Mouse (Mus musculus) heart, postnatal 0 days (tissue): ENCODE measurements around the gene Fgfr2. TPM values are rescaled to one million over a fixed set of nuclear protein-coding genes. Genes with fewer than 3 reads are reported as not detected.

Experiments
- ATAC-seq: fragments of 200-750 bp; cut with Nextera tagmentation; 2 replicates; pipeline ENCODE4 v1.8.0; 2017; ENCODE audit warnings: low read depth, moderate number of reproducible peaks, moderate library complexity; ENCODE audit not compliant: insufficient read depth
- DNase-seq: peaks from one replicate; pipeline ENCODE4 v3.0.0-alpha.2; 2016; ENCODE audit warnings: low spot score
- H3K27ac ChIP-seq: fragments of 300-500 bp; sonication (generic); 2 replicates; pipeline ENCODE4 v1.5.1; 2014; ENCODE audit warnings: low read depth, mild to moderate bottlenecking
- H3K27me3 ChIP-seq: fragments of 300-500 bp; sonication (generic); 2 replicates; pipeline ENCODE4 v1.6.1; 2014; ENCODE audit warnings: low read length, mixed read lengths; ENCODE audit not compliant: control insufficient read depth, insufficient read depth
- H3K36me3 ChIP-seq: fragments of 300-500 bp; sonication (generic); replicated peaks from 2 replicates; pipeline ENCODE4 v1.6.1; 2014; ENCODE audit warnings: low read length, mixed read lengths; ENCODE audit not compliant: control insufficient read depth, insufficient read depth
- H3K4me1 ChIP-seq: fragments of 300-500 bp; sonication (generic); 2 replicates; pipeline ENCODE4 v1.6.1; 2014; ENCODE audit warnings: antibody characterized with exemption; ENCODE audit not compliant: control insufficient read depth, insufficient read depth
- H3K4me2 ChIP-seq: fragments of 300-500 bp; sonication (generic); 2 replicates; pipeline ENCODE4 v1.6.1; 2014; ENCODE audit warnings: low read depth, mild to moderate bottlenecking, low read length, moderate library complexity
- H3K4me3 ChIP-seq: fragments of 300-500 bp; sonication (generic); 2 replicates; pipeline ENCODE4 v1.5.1; 2014; ENCODE audit warnings: low read depth, low read length
- H3K9ac ChIP-seq: fragments of 300-500 bp; sonication (generic); replicated peaks from 2 replicates; pipeline ENCODE4 v1.6.1; 2014; ENCODE audit warnings: low read depth, low read length, mixed read lengths
- H3K9me3 ChIP-seq: fragments of 300-500 bp; sonication (generic); replicated peaks from 2 replicates; pipeline ENCODE4 v1.6.1; 2016; ENCODE audit warnings: low read length; ENCODE audit not compliant: control insufficient read depth
- CTCF ChIP-seq: IDR thresholded peaks from 2 replicates; pipeline ENCODE4 v1.5.1; 2016; ENCODE audit warnings: antibody characterized with exemption, control low read depth, low read depth
- EP300 ChIP-seq: IDR thresholded peaks from 2 replicates; pipeline ENCODE4 v1.6.1; 2016; ENCODE audit warnings: antibody characterized with exemption, low read depth
- WGBS: fragments of 180-500 bp; shearing (Covaris S2); extraction: QIAGEN DNeasy Blood & Tissue Kit; methylation state at CpG from one replicate; pipeline ENCODE4 v1.1.7; 2014; 5-methylcytosine and 5-hydroxymethylcytosine counted together
- polyA plus RNA-seq: library from polyadenylated mRNA; unstranded; fragments of >200 nt; fragmentation: Nextera tagmentation; extraction: Ambion mirVana; gene quantifications from 2 replicates; pipeline ENCODE4 v1.2.1, GENCODE M21; 2015
- total RNA-seq: library from RNA; depleted of rRNA; stranded (reverse); fragments of >200 nt; gene quantifications from 2 replicates; pipeline ENCODE4 v1.2.3, GENCODE M21; 2014; ENCODE audit warnings: low replicate concordance

Fgfr2 gene
- total and polyA plus RNA-seq, 2 experiments from 2014 or later: 3.8 to 11.5 TPM

DNA sequence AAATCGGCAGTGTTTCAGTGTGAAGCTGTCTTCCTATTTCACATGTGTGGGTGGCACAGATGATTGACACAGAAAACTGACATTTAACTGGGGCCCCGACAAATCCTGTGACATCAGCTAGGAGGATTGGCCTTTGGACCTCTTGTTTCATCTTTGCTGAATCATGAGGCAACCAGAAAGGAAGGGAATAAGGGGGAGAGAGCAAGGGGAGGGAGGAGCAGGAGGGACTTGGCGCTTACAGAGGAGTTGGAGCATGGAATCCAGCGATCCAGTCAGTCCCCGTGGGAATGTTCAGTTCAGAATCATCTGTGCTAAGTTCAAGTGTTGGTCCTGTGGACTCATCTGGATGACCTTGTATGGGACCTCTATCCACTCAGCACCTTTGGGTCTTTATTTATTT, 39.9 kb upstream of the Fgfr2 start:
- no peak overlapping the region for H3K27ac ChIP-seq
- TF ChIP-seq CTCF (no peak), EP300 (no peak)
- DNase-seq: no peak
- no peaks in the 10 kb centered on the region for H3K36me3 ChIP-seq
- no peak overlapping the region for H3K4me2 ChIP-seq
- no peak overlapping the region for H3K4me3 ChIP-seq
- H3K27me3 ChIP-seq: no peaks in the 10 kb centered on the region
- no peak overlapping the region for H3K9ac ChIP-seq
- WGBS: 53% methylated on average over 5 of the region's 5 CpGs
- H3K9me3 ChIP-seq: no peaks in the 10 kb centered on the region
- 0 out of 2 replicates have a peak, but pooled peaks cover 3% of the 10 kb centered on the region for H3K4me1 ChIP-seq
- ATAC-seq: no peak

DNA sequence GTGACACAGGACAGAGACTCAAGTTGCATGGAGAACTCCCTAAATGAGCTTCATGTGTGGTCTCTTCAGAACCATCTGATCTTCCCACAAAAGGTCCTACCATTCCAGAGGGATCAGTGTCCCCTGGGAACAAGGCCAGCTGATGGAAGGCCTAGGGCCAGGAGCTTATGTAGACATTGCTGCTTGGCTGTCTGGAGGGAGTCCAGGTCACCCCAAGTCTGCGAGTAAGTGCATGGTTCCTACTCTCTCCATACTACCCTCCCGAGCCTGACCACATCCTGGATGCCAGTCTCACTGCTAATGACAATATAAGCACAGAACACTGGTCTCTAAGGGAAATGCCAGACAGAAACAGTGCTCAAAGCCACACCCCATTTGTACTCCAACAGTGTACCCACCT, 39.0 kb upstream of the Fgfr2 start:
- no peak for TF ChIP-seq EP300
- no peak for TF ChIP-seq CTCF
- ATAC-seq: no peak
- WGBS: 45% methylated on average over 2 of the region's 2 CpGs

DNA sequence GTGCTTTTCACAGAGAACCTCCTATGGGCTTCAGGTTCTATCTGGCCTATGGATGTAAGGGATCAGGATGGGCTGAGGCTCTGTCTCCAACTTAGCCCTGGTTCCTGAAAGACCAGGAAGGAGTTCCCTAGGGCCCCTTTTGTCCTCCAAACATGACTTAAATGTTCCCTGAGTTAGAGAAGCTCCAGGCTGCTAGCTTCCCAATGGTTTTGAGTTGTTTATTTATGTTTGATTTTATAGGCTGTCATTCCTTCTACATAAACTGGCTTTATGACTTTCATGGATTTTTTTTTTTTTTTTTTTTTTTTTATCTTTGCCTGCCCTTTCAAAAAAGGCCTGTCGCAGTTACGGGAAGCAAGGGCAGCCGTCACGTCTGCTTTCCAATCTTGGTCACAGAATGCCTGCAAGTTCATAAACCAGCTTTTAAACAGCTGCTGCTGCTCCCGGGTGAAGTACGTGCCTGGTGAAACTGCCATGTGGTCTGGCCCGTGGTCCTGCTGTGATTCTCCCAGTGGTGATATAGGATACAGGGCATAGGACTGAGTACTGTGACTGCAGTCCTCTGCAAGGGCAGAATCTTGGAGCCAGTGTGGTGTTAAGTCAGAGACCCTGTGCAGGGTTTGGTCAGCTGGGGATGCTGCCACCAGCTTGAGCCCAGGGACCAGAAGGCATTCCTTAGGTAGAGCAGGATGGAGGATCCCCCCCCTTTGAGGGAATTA, 38.4 kb upstream of the Fgfr2 start:
- H3K9me3 ChIP-seq: no peaks in the 10 kb centered on the region
- 66% methylated on average over 7 of the region's 7 CpGs for WGBS
- H3K27me3 ChIP-seq: no peaks in the 10 kb centered on the region
- H3K4me2 ChIP-seq: no peak overlapping the region
- no peaks in the 10 kb centered on the region for H3K36me3 ChIP-seq
- no peak for TF ChIP-seq CTCF
- TF ChIP-seq EP300: no peak
- no peak overlapping the region for H3K4me3 ChIP-seq
- H3K4me1 ChIP-seq: 0 out of 2 replicates have a peak, but pooled peaks cover 3% of the 10 kb centered on the region
- no peak overlapping the region for H3K27ac ChIP-seq
- DNase-seq: no peak
- ATAC-seq: no peak
- H3K9ac ChIP-seq: no peak overlapping the region

More for the DNA sequence above, 39.0 kb upstream of the Fgfr2 start:
- Histone ChIP-seq H3K4me1 (0 out of 2 replicates have a peak, but pooled peaks cover 3% of the 10 kb centered on the region), H3K27me3 (no peaks in the 10 kb centered on the region), H3K36me3 (no peaks in the 10 kb centered on the region), H3K9ac (no peak overlapping the region), H3K9me3 (no peaks in the 10 kb centered on the region), H3K4me2 (no peak overlapping the region), H3K4me3 (no peak overlapping the region), H3K27ac (no peak overlapping the region)
- no peak for DNase-seq

DNA sequence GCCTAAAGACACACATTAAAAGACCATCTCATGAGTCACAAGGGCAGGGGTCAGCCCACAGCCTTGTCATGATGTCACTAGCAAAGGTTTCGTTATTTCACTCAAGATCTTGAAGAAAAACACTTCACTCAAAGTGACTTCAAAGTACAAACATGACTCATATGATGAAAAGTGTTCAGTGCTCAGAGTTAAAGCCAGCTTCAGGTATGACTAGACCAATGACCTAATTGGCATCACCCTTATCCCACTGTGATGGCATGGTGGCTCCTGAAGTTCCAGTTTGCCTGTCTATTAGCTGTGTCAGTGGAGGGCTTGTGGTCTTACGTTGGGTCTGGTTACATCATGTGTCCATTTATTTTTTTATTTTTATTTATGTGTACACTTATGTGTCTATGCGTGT, 36.4 kb upstream of the Fgfr2 start:
- H3K4me2 ChIP-seq: no peak overlapping the region
- no peak overlapping the region for H3K4me3 ChIP-seq
- ATAC-seq (no peak), DNase-seq (no peak)
- no peak overlapping the region for H3K27ac ChIP-seq
- no peak overlapping the region for H3K9ac ChIP-seq
- no peaks in the 10 kb centered on the region for H3K36me3 ChIP-seq
- no peaks in the 10 kb centered on the region for H3K9me3 ChIP-seq
- H3K4me1 ChIP-seq: no peaks in the 10 kb centered on the region
- 86% methylated on average over 3 of the region's 3 CpGs for WGBS
- TF ChIP-seq CTCF (no peak), EP300 (no peak)
- H3K27me3 ChIP-seq: no peaks in the 10 kb centered on the region

DNA sequence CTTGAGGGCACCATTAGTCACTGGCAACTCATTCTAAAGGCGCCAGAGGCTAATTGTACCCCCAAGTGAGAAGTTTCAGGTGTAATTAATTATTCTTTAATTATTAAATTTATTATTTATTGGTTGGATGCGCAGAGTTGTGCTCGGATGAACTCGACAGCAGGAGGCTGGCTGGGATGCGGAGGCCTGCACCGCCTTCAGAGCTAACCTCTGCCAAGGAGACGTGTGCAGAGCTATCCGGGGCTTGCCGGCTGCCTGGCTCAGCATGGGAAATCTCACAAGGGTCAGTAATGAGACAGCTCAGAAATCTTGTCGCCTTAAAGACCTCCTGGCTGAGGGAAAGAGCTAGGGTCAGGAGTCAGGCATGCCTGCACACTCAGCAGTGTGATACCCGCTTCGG, 32.5 kb upstream of the Fgfr2 start:
- TF ChIP-seq EP300 (no peak), CTCF (no peak)
- Histone ChIP-seq H3K9me3 (no peaks in the 10 kb centered on the region), H3K27me3 (no peaks in the 10 kb centered on the region), H3K4me1 (no peaks in the 10 kb centered on the region), H3K9ac (no peak overlapping the region), H3K36me3 (no peaks in the 10 kb centered on the region), H3K4me3 (no peak overlapping the region), H3K27ac (no peak overlapping the region), H3K4me2 (no peak overlapping the region)
- WGBS: 84% methylated on average over 12 of the region's 12 CpGs
- no peak for DNase-seq
- no peak for ATAC-seq

DNA sequence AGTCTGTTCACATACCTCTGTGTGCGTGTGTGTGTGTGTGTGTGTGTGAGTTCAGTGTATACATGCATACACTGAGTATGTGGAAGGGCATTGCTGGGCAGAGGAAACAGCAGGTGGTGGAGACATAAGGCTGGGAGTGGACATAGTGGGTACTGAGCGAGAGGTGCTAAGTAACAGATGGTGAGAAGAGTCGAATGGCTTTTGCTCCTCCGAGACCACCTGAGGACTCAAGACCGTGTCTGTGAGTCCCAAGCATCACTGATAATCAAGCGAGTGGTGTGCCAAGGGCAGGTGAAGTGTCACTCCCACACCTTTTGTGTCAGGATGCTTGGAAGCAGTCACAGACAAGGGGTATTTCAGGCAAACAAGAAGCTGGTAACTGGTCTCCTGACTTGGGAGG, 31.7 kb upstream of the Fgfr2 start:
- WGBS: 64% methylated on average over 6 of the region's 6 CpGs
- Histone ChIP-seq H3K4me2 (no peak overlapping the region), H3K27me3 (no peaks in the 10 kb centered on the region), H3K27ac (no peak overlapping the region), H3K4me1 (no peaks in the 10 kb centered on the region), H3K36me3 (no peaks in the 10 kb centered on the region), H3K4me3 (no peak overlapping the region), H3K9me3 (no peaks in the 10 kb centered on the region), H3K9ac (no peak overlapping the region)
- ATAC-seq (no peak), DNase-seq (no peak)
- TF ChIP-seq EP300 (no peak), CTCF (no peak)
